Mouse (Mus musculus): ENCODE results near the gene Stk19. TPM values are rescaled to one million over a fixed set of nuclear protein-coding genes. Genes with fewer than 3 reads are reported as not detected.
"Not testable (repeated sequence)": the region's sequence is repeated elsewhere in the genome, so short reads cannot be mapped to it uniquely, and the experiment has no call there.

Stk19 gene
- total and polyA plus RNA-seq, 2 experiments from 2014 or later, result 25.8 to 48.6 TPM

- Histone ChIP-seq H3K4me2 (ENCODE audit: low read depth, low read length, poor library complexity, severe bottlenecking) (no peak overlapping the region), H3K27ac (ENCODE audit: low read depth, low read length) (no peak overlapping the region), H3K4me3 (ENCODE audit: low read depth, low read length) (no peak overlapping the region), H3K36me3 (ENCODE audit: insufficient read depth, low read length) (no peaks in the 10 kb centered on the region; the same call in 1 of the 2 replicates), H3K9ac (replicated peaks; ENCODE audit: low read length, poor library complexity, severe bottlenecking) (no peak overlapping the region), H3K27me3 (ENCODE audit: insufficient read depth, low read length) (no peaks in the 10 kb centered on the region), H3K9me3 (ENCODE audit: low read length) (no peaks in the 10 kb centered on the region; the same call in 1 of the 2 replicates), H3K4me1 (ENCODE audit: insufficient read depth, low read length) (no peaks in the 10 kb centered on the region)
- ATAC-seq (ENCODE audit: low FRiP score) (no peak), DNase-seq (ENCODE audit: low spot score) (no peak)
- WGBS, result 82% methylated on average over 6 of the region's 6 CpGs
- no peak for TF ChIP-seq CTCF (IDR thresholded peaks at IDR 0.05)
Measured at GRCm38 (mm10) chr17:34808599-34809205, 28.0 kb downstream of the Stk19 start.

- H3K4me3 ChIP-seq (ENCODE audit: low read depth, low read length), result no peak overlapping the region
- no peak overlapping the region for H3K4me2 ChIP-seq (ENCODE audit: low read depth, low read length, poor library complexity, severe bottlenecking)
- H3K4me1 ChIP-seq (ENCODE audit: insufficient read depth, low read length), result no peaks in the 10 kb centered on the region
- no peak for TF ChIP-seq CTCF (IDR thresholded peaks at IDR 0.05)
- no peaks in the 10 kb centered on the region for H3K27me3 ChIP-seq (ENCODE audit: insufficient read depth, low read length)
- H3K9ac ChIP-seq (replicated peaks; ENCODE audit: low read length, poor library complexity, severe bottlenecking), result no peak overlapping the region
- no peak for ATAC-seq (ENCODE audit: low FRiP score)
- no peaks in the 10 kb centered on the region; the same call in 1 of the 2 replicates for H3K36me3 ChIP-seq (ENCODE audit: insufficient read depth, low read length)
- no peak overlapping the region for H3K27ac ChIP-seq (ENCODE audit: low read depth, low read length)
- no peaks in the 10 kb centered on the region; the same call in 1 of the 2 replicates for H3K9me3 ChIP-seq (ENCODE audit: low read length)
- DNase-seq (ENCODE audit: low spot score), result no peak
- whole genome bisulfite sequencing, result 74% methylated on average over 3 of the region's 3 CpGs
Measured at GRCm38 (mm10) chr17:34807176-34807575, 29.6 kb downstream of the Stk19 start.

GRCm38 (mm10) chr17:34804871-34805562 lies 31.7 kb downstream of the Stk19 start:
- ATAC-seq (ENCODE audit: low FRiP score) (no peak), DNase-seq (ENCODE audit: low spot score) (no peak)
- H3K4me1 ChIP-seq (ENCODE audit: insufficient read depth, low read length), result no peaks in the 10 kb centered on the region
- no peak overlapping the region for H3K4me2 ChIP-seq (ENCODE audit: low read depth, low read length, poor library complexity, severe bottlenecking)
- H3K4me3 ChIP-seq (ENCODE audit: low read depth, low read length), result no peak overlapping the region
- no peaks in the 10 kb centered on the region; the same call in 1 of the 2 replicates for H3K9me3 ChIP-seq (ENCODE audit: low read length)
- no peak overlapping the region for H3K27ac ChIP-seq (ENCODE audit: low read depth, low read length)
- H3K36me3 ChIP-seq (ENCODE audit: insufficient read depth, low read length), result no peaks in the 10 kb centered on the region; the same call in 1 of the 2 replicates
- WGBS, result 76% methylated on average over 6 of the region's 6 CpGs
- H3K9ac ChIP-seq (replicated peaks; ENCODE audit: low read length, poor library complexity, severe bottlenecking), result no peak overlapping the region
- peak; percentile 41 for TF ChIP-seq CTCF (IDR thresholded peaks at IDR 0.05)
- H3K27me3 ChIP-seq (ENCODE audit: insufficient read depth, low read length), result no peaks in the 10 kb centered on the region

- WGBS, result 100% methylated on average over 1 of the region's 6 CpGs
- DNase-seq (ENCODE audit: low spot score); H3K27ac ChIP-seq (ENCODE audit: low read depth, low read length); H3K9me3 ChIP-seq (ENCODE audit: low read length); ATAC-seq (ENCODE audit: low FRiP score); H3K4me2 ChIP-seq (ENCODE audit: low read depth, low read length, poor library complexity, severe bottlenecking); H3K9ac ChIP-seq (replicated peaks; ENCODE audit: low read length, poor library complexity, severe bottlenecking); H3K4me3 ChIP-seq (ENCODE audit: low read depth, low read length); H3K36me3 ChIP-seq (ENCODE audit: insufficient read depth, low read length); H3K4me1 ChIP-seq (ENCODE audit: insufficient read depth, low read length); H3K27me3 ChIP-seq (ENCODE audit: insufficient read depth, low read length): not testable (repeated sequence)
Measured at GRCm38 (mm10) chr17:34804301-34804700, 32.4 kb downstream of the Stk19 start, which contains the start of gene Cyp21a1. Cyp21a1 (minus strand) TSS chr17:34804561.

GRCm38 (mm10) chr17:34803367-34803766 lies 33.4 kb downstream of the Stk19 start:
- not testable (repeated sequence) for DNase-seq (ENCODE audit: low spot score); H3K4me2 ChIP-seq (ENCODE audit: low read depth, low read length, poor library complexity, severe bottlenecking); H3K27me3 ChIP-seq (ENCODE audit: insufficient read depth, low read length); H3K36me3 ChIP-seq (ENCODE audit: insufficient read depth, low read length); H3K9ac ChIP-seq (replicated peaks; ENCODE audit: low read length, poor library complexity, severe bottlenecking); H3K9me3 ChIP-seq (ENCODE audit: low read length); H3K4me1 ChIP-seq (ENCODE audit: insufficient read depth, low read length); ATAC-seq (ENCODE audit: low FRiP score); H3K27ac ChIP-seq (ENCODE audit: low read depth, low read length); H3K4me3 ChIP-seq (ENCODE audit: low read depth, low read length)
- WGBS, result 91% methylated on average over 6 of the region's 6 CpGs

- not testable (repeated sequence) for ATAC-seq (ENCODE audit: low FRiP score); H3K27me3 ChIP-seq (ENCODE audit: insufficient read depth, low read length); H3K9me3 ChIP-seq (ENCODE audit: low read length); H3K4me3 ChIP-seq (ENCODE audit: low read depth, low read length); H3K4me1 ChIP-seq (ENCODE audit: insufficient read depth, low read length); DNase-seq (ENCODE audit: low spot score); H3K27ac ChIP-seq (ENCODE audit: low read depth, low read length); H3K9ac ChIP-seq (replicated peaks; ENCODE audit: low read length, poor library complexity, severe bottlenecking); H3K36me3 ChIP-seq (ENCODE audit: insufficient read depth, low read length); H3K4me2 ChIP-seq (ENCODE audit: low read depth, low read length, poor library complexity, severe bottlenecking)
- WGBS, result 93% methylated on average over 9 of the region's 9 CpGs
Measured at GRCm38 (mm10) chr17:34802756-34803155, 34.0 kb downstream of the Stk19 start.

- H3K36me3 ChIP-seq (ENCODE audit: insufficient read depth, low read length); H3K4me1 ChIP-seq (ENCODE audit: insufficient read depth, low read length); H3K9ac ChIP-seq (replicated peaks; ENCODE audit: low read length, poor library complexity, severe bottlenecking); DNase-seq (ENCODE audit: low spot score); H3K4me2 ChIP-seq (ENCODE audit: low read depth, low read length, poor library complexity, severe bottlenecking); ATAC-seq (ENCODE audit: low FRiP score); H3K9me3 ChIP-seq (ENCODE audit: low read length); H3K27me3 ChIP-seq (ENCODE audit: insufficient read depth, low read length); H3K4me3 ChIP-seq (ENCODE audit: low read depth, low read length); H3K27ac ChIP-seq (ENCODE audit: low read depth, low read length): not testable (repeated sequence)
- 94% methylated on average over 16 of the region's 16 CpGs for WGBS
Measured at GRCm38 (mm10) chr17:34800781-34801305, 35.9 kb downstream of the Stk19 start.

Data from midbrain, postnatal 0 days (tissue).